Mouse (Mus musculus) CH12.LX (cell line): Measurements from ENCODE around the gene Hmox2. TPM values are rescaled to one million over a fixed set of nuclear protein-coding genes. Genes with fewer than 3 reads are reported as not detected.
"Not testable (repeated sequence)": the region's sequence is repeated elsewhere in the genome, so short reads cannot be mapped to it uniquely, and the experiment has no call there.

Experiments
- DNase-seq: peaks from one replicate; pipeline ENCODE4 v3.0.0-alpha.2; 2013; ENCODE audit errors: extremely low read depth
- H3K27ac ChIP-seq: 2 replicates; pipeline ENCODE4 v1.5.1; 2012; ENCODE audit warnings: low read depth, mild to moderate bottlenecking, control low read depth, moderate library complexity; ENCODE audit not compliant: insufficient read depth
- H3K27me3 ChIP-seq: replicated peaks from 2 replicates; pipeline ENCODE3; 2012; ENCODE audit warnings: inconsistent platforms
- H3K36me3 ChIP-seq, 2 experiments: replicated peaks in 1 of 2; 2 replicates each; pipeline versions ENCODE3 to v1.6.1; 2012; ENCODE audit warnings: inconsistent platforms in 1 of 2, low read length in 1 of 2, mild to moderate bottlenecking in 1 of 2, mixed read lengths in 1 of 2, moderate library complexity in 1 of 2; ENCODE audit not compliant: control insufficient read depth in 1 of 2, insufficient read depth in 1 of 2
- H3K4me1 ChIP-seq, 2 experiments: 2 replicates each; pipeline ENCODE4 v1.6.1; 2012; ENCODE audit warnings: inconsistent platforms in 1 of 2, moderate library complexity in 1 of 2; ENCODE audit not compliant: insufficient read depth in 2 of 2, control insufficient read depth in 1 of 2
- H3K4me2 ChIP-seq: 2 replicates; pipeline ENCODE4 v1.6.1; 2012; ENCODE audit warnings: low read depth, mild to moderate bottlenecking, control low read depth; ENCODE audit not compliant: poor library complexity, insufficient read depth, severe bottlenecking
- H3K4me3 ChIP-seq, 3 experiments: fragments of 150-350 bp in 1 of 3; sonication (generic) in 1 of 3; replicated peaks in 1 of 3; 2 replicates each; pipeline versions ENCODE3 to v1.5.1; 2011 to 2012; ENCODE audit warnings: low read depth in 2 of 3, low read length in 2 of 3, mild to moderate bottlenecking in 2 of 3, moderate library complexity in 2 of 3, control low read depth in 1 of 3, improper control_type of control experiment in 1 of 3, inconsistent platforms in 1 of 3, mixed read lengths in 1 of 3; ENCODE audit not compliant: poor library complexity in 1 of 3
- H3K79me2 ChIP-seq: replicated peaks from 2 replicates; pipeline ENCODE4 v1.6.1; 2012; ENCODE audit warnings: mild to moderate bottlenecking, moderate library complexity; ENCODE audit not compliant: control insufficient read depth, poor library complexity, insufficient read depth, severe bottlenecking; ENCODE audit errors: extremely low read depth
- H3K9ac ChIP-seq: 2 replicates; pipeline ENCODE4 v1.6.1; 2012; ENCODE audit warnings: low read depth, mild to moderate bottlenecking, control low read depth, moderate library complexity; ENCODE audit not compliant: insufficient read depth
- H3K9me3 ChIP-seq: replicated peaks from 2 replicates; pipeline ENCODE3; 2012; ENCODE audit warnings: low read length, inconsistent platforms, mixed read lengths
- CHD1 ChIP-seq: IDR thresholded peaks from 2 replicates; pipeline ENCODE4 v1.6.1; 2012; ENCODE audit warnings: low read depth, low read length, improper control_type of control experiment, inconsistent platforms
- CHD2 ChIP-seq: IDR thresholded peaks from 2 replicates; pipeline ENCODE4 v1.6.1; 2011; ENCODE audit warnings: low read length, improper control_type of control experiment
- CTCF ChIP-seq, 2 experiments: IDR thresholded peaks in 1 of 2; conservative IDR thresholded peaks in 1 of 2; 2 replicates each; pipeline ENCODE4 v1.5.1; 2011 to 2012; ENCODE audit warnings: low read depth in 2 of 2, low read length in 2 of 2, improper control_type of control experiment in 1 of 2, inconsistent platforms in 1 of 2, mild to moderate bottlenecking in 1 of 2, moderate library complexity in 1 of 2
- ELF1 ChIP-seq: IDR thresholded peaks from 2 replicates; pipeline ENCODE4 v1.6.1; 2014; ENCODE audit warnings: low read depth, mild to moderate bottlenecking, inconsistent platforms, low read length, improper control_type of control experiment
- EP300 ChIP-seq: IDR thresholded peaks from 2 replicates; pipeline ENCODE4 v1.6.1; 2011; ENCODE audit warnings: low read length, improper control_type of control experiment
- HCFC1 ChIP-seq: IDR thresholded peaks from 2 replicates; pipeline ENCODE4 v1.6.1; 2012; ENCODE audit warnings: low read depth, mild to moderate bottlenecking, inconsistent platforms, low read length, improper control_type of control experiment
- JUN ChIP-seq: IDR thresholded peaks from 2 replicates; pipeline ENCODE4 v1.6.1; 2011; ENCODE audit warnings: low read depth, mild to moderate bottlenecking, low read length, improper control_type of control experiment, moderate library complexity; ENCODE audit not compliant: insufficient read depth
- KAT2A ChIP-seq: IDR thresholded peaks from 2 replicates; pipeline ENCODE4 v1.6.1; 2012; ENCODE audit warnings: low read length, improper control_type of control experiment, inconsistent platforms; ENCODE audit not compliant: insufficient replicate concordance
- MAX ChIP-seq: IDR thresholded peaks from 2 replicates; pipeline ENCODE4 v1.6.1; 2011; ENCODE audit warnings: low read length, improper control_type of control experiment
- PAX5 ChIP-seq: IDR thresholded peaks from 2 replicates; pipeline ENCODE4 v1.6.1; 2012; ENCODE audit warnings: low read length, inconsistent platforms, mixed read lengths
- RAD21 ChIP-seq: IDR thresholded peaks from 2 replicates; pipeline ENCODE4 v1.6.1; 2011; ENCODE audit warnings: low read depth, mild to moderate bottlenecking, low read length, improper control_type of control experiment, moderate library complexity
- RCOR1 ChIP-seq: conservative IDR thresholded peaks from 2 replicates; pipeline ENCODE4 v1.6.1; 2012; ENCODE audit warnings: low read depth, mild to moderate bottlenecking, inconsistent platforms, low read length, improper control_type of control experiment
- SMC3 ChIP-seq: IDR thresholded peaks from 2 replicates; pipeline ENCODE4 v1.6.1; 2011; ENCODE audit warnings: low read depth, low read length, improper control_type of control experiment
- dilution Hi-C: fragments of 300-500 bp; cut with MboI; formaldehyde crosslinking; loops from 2 replicates; pipeline ENCODE4 v1.14.3; 2020; ENCODE audit warnings: low sequenced_read_pairs; ENCODE audit not compliant: extremely low pct_unique_long_range_greater_than_20kb, extremely low pct_ligation_motif_present
- in situ Hi-C: fragments of 300-500 bp; cut with MboI; formaldehyde crosslinking; loops from 3 replicates; pipeline ENCODE4 v1.14.3; 2019; ENCODE audit warnings: low sequenced_read_pairs, low pct_ligation_motif_present, low pct_unique_long_range_greater_than_20kb, mixed read lengths
- polyA plus RNA-seq: library from polyadenylated mRNA; unstranded; fragments of >175 nt; gene quantifications from 2 replicates; pipeline ENCODE4 v1.2.1, GENCODE M21; 2012; ENCODE audit warnings: low read depth; ENCODE audit not compliant: insufficient read length
- total RNA-seq, 2 experiments: library from RNA; depleted of rRNA; stranded (reverse); fragments of 300-350 nt in 1 of 2; fragments of >200 nt in 1 of 2; gene quantifications; 2 replicates each; pipeline ENCODE4 v1.2.3; 2012 to 2014

Gene Hmox2
- total and polyA plus RNA-seq, 3 experiments, result 72.3 to 91.9 (median 74.0) TPM

DNA sequence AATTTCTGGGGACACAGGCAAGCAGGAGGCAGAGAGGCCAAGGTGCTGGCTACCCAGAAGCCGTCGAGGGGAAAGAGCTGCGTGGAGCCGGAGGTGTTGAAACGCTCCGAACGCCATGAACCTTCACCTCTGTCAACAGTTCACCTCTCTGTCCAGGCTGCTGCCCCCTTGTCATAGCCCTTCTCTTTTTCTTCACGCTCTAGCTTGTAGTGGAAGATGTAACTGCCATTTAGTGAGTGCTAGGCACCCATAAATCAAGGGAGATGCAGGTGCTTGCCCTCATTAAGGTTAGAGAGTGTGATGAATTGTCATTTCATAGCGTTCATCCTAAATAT, 41.7 kb upstream of the Hmox2 start:
- peaks cover 13 to 52% of the 10 kb centered on the region in 2 experiments for H3K4me1 ChIP-seq

DNA sequence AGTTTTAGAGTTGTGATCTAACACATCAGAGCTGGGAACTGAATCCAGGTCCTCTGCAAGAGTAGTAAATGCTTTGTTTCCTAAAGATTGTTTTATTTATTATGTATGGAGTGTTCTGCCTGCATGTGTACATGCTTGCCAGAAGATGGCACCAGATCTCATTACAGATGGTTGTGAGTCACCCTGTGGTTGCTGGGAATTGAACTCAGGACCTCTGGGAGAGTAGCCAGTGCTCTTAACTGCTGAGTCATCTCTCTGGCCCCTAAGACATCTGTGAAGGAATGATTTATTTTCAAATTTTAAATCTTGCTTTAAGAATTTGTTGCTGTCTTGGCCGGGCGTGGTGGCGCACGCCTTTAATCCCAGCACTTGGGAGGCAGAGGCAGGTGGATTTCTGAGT, 36.8 kb upstream of the Hmox2 start:
- H3K4me3 ChIP-seq, DNase-seq, H3K27ac ChIP-seq, dilution Hi-C loops, H3K27me3 ChIP-seq, H3K4me2 ChIP-seq, H3K9ac ChIP-seq, H3K9me3 ChIP-seq: not testable (repeated sequence)
- H3K4me1 ChIP-seq, result peaks cover 6 to 23% of the 10 kb centered on the region in 2 experiments
- TF ChIP-seq SMC3 (peak; percentile 28; the same call in 1 of the 2 replicates), RAD21 (peak; percentile 3; the same call in 1 of the 2 replicates), CTCF (conservative IDR thresholded peaks at IDR 0.05 in 1 of 2, IDR thresholded peaks at IDR 0.05 in 1 of 2; ENCODE audit: low read depth in 2 of 2, low read length in 2 of 2) (peak in 1 of 2 experiments; percentile 27; a peak in 2 of 4 replicates)
- H3K79me2 ChIP-seq, result peaks cover 22% of the 10 kb centered on the region
- in situ Hi-C loops, result loop anchor here (5.0 kb wide), 1 partner anchor 88 kb away; no protein-coding TSS in a partner anchor
- H3K36me3 ChIP-seq, result peaks cover 46 to 75% of the 10 kb centered on the region in 2 experiments

More for the DNA sequence above, 41.7 kb upstream of the Hmox2 start:
- in situ Hi-C loops (no loop called here), dilution Hi-C loops (no loop called here)
- Histone ChIP-seq H3K4me3 (peak overlapping the region; percentile 63 to 83 (median 81)), H3K27ac (peak overlapping the region; percentile 29), H3K9me3 (no peaks in the 10 kb centered on the region), H3K79me2 (peaks cover 25% of the 10 kb centered on the region), H3K4me2 (peak overlapping the region; percentile 27; the same call in 1 of the 2 replicates), H3K36me3 (peaks cover 14 to 29% of the 10 kb centered on the region in 2 experiments), H3K27me3 (no peaks in the 10 kb centered on the region), H3K9ac (peak overlapping the region; percentile 89)
- 0 out of 2 replicates have a peak, but pooled peaks have one; percentile 2 for TF ChIP-seq RCOR1
- TF ChIP-seq CHD2, result 0 out of 2 replicates have a peak, but pooled peaks have one; percentile 59
- no peak for TF ChIP-seq ELF1
- TF ChIP-seq MAX, result peak; percentile 18; the same call in 1 of the 2 replicates
- DNase-seq, result no peak

DNA sequence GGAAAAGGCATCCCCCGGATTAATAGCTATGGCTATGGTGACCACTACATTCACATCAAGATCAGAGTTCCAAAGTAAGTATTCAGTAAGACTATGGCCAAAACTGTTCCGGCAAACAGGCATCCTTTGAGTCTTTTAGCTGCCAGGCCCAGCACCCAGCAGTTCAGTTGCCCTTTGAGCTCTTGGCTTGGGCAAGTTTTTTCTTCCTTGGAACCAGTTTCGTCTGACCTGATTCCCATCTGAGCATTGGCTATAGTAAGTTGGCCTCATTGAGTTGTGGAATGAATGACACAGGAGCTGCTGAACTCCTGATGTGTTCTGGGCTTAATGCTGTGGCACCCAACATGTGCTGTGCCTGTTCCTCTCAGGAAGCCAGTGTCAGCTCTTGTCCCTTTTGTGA, 24.9 kb upstream of the Hmox2 start:
- H3K4me3 ChIP-seq, result no peak overlapping the region
- H3K9me3 ChIP-seq, result no peaks in the 10 kb centered on the region
- dilution Hi-C loops, result no loop called here
- TF ChIP-seq CHD1, result no peak
- TF ChIP-seq EP300, result no peak
- no peak for TF ChIP-seq HCFC1
- no peak for TF ChIP-seq KAT2A
- TF ChIP-seq PAX5, result no peak
- TF ChIP-seq JUN, result no peak
- H3K79me2 ChIP-seq, result no peaks in the 10 kb centered on the region
- peaks cover 83 to 95% of the 10 kb centered on the region in 2 experiments for H3K36me3 ChIP-seq
- H3K4me1 ChIP-seq, result peaks cover 3 to 6% of the 10 kb centered on the region in 2 experiments; a peak in 2 of 4 replicates
- no peak for DNase-seq
- no peaks in the 10 kb centered on the region for H3K27me3 ChIP-seq
- H3K4me2 ChIP-seq, result no peak overlapping the region
- no peak overlapping the region for H3K27ac ChIP-seq
- in situ Hi-C loops, result no loop called here
- H3K9ac ChIP-seq, result no peak overlapping the region
